Mouse (Mus musculus): ENCODE results near the gene Cela3b.

DNA sequence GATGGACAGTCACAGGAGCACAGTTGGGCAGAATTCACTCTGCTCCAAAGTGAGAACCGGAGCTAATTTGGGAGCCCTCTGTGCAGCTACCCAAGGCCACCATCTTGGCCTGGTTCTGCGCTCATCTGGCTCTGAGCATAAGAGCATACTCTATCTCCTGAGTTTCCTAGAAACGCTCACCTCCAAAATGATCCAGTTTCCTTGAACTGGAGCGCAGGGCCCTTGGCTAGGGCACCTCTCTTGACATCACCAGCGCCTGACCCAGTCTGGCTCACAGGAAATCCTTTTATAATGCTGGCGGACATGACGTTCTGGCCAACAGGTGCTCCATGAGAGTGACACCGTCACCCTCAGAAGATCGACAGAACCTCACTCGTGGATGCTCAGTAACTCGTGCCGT lies 26.2 kb upstream of the Cela3b start:
- TF ChIP-seq EP300 (IDR thresholded peaks at IDR 0.05; ENCODE audit: low read depth) (no peak), CTCF (IDR thresholded peaks at IDR 0.05; ENCODE audit: low read depth) (no peak)
